Mouse (Mus musculus) left cerebral cortex, postnatal 10 days (tissue): ENCODE results near the gene Pim2. TPM values are rescaled to one million over a fixed set of nuclear protein-coding genes. Genes with fewer than 3 reads are reported as not detected.
"Not testable (repeated sequence)": the region's sequence is repeated elsewhere in the genome, so short reads cannot be mapped to it uniquely, and the experiment has no call there.

Experiments used
- DNase-seq, 2 experiments: peaks; one replicate each; pipeline ENCODE4 v3.0.0; 2021 to 2022; ENCODE audit warnings: low spot score in 2 of 2, mixed read lengths in 1 of 2; ENCODE audit errors: extremely low spot score in 1 of 2
- intact Hi-C: fragments of 180-260 bp; cut with DNase I; formaldehyde crosslinking; loops from one replicate; pipeline ENCODE4 v1.15.1; 2025
- total RNA-seq, 2 experiments: library from RNA; stranded (reverse); gene quantifications; 2 replicates each; pipeline ENCODE4 v1.2.3; 2021

The Pim2 gene
- total RNA-seq, 2 experiments from 2014 or later, result 43.7 to 44.9 TPM

DNA sequence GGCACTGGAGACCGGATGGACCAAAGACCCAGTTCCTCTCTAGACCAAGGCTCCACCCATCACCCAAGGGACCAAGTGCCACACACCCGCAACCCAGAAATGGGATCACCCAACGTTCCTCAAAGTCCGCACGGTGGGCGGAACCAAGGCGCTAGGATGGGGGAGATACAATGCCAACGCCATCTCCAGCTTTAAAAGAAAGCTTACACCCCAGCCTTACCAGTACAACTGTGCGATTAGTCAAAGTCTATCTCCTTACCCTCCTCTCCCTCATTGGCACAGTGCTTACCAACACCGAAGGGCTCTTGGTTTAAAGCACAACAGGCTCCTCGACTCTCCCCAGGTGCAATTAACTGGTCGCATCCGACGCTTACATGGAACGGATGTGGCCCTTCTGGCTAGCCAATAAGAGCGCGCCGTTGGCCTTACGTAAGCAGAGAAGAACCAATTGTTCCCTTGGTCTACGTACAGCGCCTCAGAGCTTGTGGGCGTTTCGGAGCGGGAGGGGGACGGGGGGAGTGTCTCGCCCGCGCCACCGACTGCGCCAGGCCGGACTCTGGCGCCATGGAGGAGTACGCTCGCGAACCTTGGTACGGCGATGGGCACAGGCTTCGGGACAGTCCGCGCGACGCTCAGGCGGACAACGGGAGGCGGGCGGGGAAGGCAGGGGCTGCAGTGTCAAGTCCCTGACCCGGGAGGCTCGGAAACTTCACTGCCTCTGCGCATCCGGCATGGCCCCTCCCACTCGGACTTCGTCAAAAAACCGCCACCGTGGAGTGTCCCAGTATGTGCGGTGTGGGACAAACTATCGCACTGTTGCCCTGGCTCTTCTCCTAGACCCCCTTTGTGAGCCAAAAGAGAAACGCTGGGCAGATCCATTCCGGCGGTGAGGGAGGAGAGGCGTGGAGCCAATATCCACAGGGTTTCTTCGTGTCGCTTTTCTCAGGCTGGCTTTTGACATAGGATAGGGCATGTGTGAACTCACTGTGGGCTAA, 21.1 kb downstream of the Pim2 start, which contains the start of the genes Pqbp1 and Timm17b:
Pqbp1 (minus strand) TSS at position 390 of the 995 bp plus-strand sequence.
Timm17b (plus strand) TSS at position 478 of the 995 bp plus-strand sequence.
- DNase-seq, result peak; percentile 87 to 93
- intact Hi-C loops, result no loop called here

DNA sequence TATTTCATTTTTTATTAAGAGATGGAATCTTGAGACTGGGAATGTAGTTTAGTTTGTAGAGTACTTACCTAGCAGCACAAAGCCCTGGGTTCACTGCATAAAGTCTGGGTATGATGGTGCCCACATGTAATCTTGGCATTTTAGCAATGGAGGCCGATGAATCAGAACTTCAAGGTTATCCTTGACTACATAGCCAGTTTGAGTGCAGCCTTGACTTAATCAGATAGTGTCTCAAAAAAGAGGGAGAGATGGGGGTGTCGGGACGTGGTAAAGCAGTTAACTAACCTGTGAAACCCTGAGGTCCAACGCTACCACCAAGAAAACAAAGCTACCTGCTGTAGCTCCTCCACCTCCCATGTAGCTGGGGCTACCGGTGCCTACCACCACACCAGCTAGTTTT, 26.4 kb downstream of the Pim2 start:
- DNase-seq, result no peak
- intact Hi-C loops, result no loop called here

DNA sequence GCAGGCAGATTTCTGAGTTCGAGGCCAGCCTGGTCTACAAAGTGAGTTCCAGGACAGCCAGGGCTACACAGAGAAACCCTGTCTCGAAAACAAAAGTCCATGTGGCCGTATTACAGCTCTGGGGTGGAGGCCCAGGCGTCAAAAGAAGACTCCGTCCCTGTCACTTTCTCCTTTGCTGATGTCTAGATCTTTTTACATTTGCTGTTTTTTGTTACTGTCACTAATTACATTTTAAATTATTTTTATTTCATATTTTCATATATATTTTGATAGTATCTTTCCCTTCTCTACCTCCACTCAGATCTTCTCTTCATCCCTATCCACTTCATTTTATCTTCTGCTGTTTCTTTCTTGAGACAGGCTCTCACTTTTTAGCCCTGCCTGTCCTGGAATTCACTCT, 29.7 kb downstream of the Pim2 start, which contains the start of gene Gm10491:
Gm10491 (minus strand) TSS at position 101 of the 400 bp plus-strand sequence.
- DNase-seq, result no peak
- intact Hi-C loops, result no loop called here

DNA sequence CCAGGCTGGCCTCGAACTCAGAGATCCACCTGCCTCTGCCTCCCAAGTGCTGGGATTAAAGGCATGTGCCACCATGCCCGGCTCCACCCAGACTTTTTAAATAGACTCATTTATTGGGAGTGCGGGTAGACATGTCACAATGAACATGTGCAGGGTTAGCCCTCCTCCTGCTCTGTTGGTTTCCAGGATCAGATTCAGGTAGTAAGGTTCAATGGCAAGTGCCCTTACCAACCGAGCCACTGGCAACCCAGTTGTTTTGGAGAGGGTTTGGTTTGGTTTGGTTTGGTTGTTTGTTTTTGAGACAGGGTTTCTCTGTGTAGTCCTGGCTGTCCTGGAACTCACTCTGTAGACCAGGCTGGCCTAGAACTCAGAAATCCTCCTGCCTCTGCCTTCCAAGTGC, 31.2 kb downstream of the Pim2 start, which contains the start of gene Gm10490:
Gm10490 (plus strand) TSS at position 301 of the 400 bp plus-strand sequence.
- DNase-seq, intact Hi-C loops: not testable (repeated sequence)

DNA sequence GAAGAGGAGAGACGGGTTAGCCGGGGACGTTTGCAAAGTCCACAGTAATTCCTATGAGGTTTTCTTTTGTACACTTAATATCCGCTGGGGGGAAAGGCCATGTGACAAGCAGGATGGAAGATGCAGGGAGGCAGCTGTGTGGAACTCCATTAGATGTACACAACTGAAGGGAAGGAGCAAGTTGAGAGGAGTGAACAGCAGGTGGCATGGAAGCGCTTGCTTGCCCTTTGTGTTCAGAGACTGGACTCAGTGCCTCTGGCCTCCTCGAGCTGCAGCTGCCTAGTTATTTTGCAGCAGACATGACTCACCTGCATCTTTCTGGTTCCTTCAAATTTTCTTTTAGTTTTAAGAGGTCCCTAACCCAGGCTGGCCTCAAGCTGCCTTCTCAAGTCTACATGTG, 32.4 kb downstream of the Pim2 start:
- intact Hi-C loops, result no loop called here
- no peak for DNase-seq

DNA sequence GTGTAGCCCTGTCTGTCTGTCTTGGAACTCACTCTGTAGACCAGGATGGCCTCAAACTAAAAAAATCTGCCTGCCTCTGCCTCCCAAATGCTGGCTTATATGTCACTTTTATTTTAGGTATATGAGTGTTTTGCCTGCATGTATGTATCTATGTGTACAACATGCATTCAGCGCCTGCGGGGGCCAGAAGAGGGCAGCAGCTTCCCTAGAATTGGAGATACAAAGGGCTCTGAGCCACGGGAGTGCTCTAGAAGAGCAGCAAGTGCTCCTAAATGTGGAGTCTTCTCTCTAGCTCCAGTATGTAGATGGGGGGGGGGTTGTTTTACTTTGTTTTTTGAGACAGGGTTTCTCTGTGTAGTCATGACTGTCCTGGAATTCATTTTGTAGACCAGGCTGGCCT, 37.6 kb downstream of the Pim2 start:
- intact Hi-C loops, result loop anchor here (5.0 kb wide), 1 partner anchor 102 kb away; the partner anchor contains the start of gene Glod5
- DNase-seq, result not testable (repeated sequence)

DNA sequence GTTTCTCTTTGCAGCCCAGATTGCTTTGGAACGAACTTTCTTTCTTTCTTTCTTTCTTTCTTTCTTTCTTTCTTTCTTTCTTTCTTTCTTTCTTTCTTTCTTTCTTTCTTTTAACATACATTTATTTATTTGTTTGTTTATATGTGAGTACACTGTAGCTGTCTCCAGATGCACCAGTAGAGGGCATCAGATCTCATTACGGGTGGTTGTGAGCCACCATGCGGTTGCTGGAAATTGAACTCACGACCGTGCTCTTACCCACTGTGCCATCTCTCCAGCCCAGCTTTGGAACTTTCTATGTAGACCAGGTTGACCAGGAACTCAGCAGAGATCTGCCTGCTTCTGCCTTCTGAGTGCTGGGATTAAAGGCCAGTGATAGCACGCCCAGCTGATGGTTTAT, 39.9 kb downstream of the Pim2 start:
- intact Hi-C loops, result loop anchor here (5.0 kb wide), 1 partner anchor 99 kb away; the partner anchor contains the start of gene Glod5
- not testable (repeated sequence) for DNase-seq

DNA sequence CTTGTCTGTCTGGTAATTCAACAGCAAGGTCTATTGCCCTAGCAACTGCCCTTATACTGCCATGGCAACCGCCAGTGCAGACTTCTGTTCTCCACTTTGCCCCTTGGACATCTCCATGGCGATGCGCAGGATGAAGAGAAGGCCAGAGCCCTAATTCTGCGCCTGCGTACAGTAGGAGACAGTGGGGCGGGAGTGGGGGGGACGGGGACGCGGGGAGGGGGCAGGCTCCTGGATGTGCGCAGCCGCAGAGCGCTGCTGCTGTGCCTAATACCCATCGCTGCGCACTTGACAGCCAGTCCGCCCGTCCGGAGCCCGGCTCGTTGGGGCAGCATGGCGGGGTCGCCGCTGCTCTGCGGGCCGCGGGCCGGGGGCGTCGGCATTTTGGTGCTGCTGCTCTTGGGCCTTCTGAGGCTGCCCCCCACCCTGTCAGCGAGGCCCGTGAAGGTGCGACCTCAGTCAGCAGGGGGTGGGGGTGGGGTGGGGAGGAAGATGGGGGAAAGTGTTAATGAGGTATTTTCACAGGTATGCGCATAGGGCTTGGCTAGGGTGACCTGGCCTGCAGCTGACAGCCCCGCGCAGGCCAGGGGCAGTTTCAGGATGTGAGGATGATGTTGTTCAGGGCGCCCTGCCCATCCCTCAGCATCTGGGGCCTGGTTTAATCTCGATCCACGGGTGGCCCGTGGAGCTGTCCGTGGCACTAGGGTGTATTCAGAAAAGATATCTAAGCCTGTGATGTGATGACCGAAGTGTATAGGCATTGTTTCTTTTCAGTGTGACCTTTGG, 41.7 kb downstream of the Pim2 start, which contains the start of gene Pcsk1n:
Pcsk1n (plus strand) TSS at position 222 of the 783 bp plus-strand sequence.
- intact Hi-C loops, result loop anchor here (5.0 kb wide), 1 partner anchor 98 kb away; the partner anchor contains the start of gene Glod5
- peak; percentile 31 to 66 for DNase-seq

DNA sequence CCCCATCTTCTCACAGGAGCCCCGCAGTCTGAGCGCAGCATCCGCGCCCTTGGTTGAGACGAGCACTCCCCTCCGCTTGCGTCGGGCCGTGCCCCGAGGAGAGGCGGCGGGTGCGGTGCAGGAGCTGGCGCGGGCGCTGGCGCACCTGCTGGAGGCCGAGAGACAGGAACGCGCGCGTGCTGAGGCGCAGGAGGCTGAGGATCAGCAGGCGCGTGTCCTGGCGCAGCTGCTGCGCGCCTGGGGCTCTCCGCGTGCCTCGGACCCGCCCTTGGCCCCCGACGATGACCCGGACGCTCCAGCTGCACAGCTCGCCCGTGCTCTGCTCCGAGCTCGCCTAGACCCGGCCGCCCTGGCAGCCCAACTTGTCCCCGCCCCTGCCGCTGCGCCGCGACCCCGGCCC, 44.0 kb downstream of the Pim2 start:
- intact Hi-C loops, result no loop called here
- DNase-seq, result no peak

DNA sequence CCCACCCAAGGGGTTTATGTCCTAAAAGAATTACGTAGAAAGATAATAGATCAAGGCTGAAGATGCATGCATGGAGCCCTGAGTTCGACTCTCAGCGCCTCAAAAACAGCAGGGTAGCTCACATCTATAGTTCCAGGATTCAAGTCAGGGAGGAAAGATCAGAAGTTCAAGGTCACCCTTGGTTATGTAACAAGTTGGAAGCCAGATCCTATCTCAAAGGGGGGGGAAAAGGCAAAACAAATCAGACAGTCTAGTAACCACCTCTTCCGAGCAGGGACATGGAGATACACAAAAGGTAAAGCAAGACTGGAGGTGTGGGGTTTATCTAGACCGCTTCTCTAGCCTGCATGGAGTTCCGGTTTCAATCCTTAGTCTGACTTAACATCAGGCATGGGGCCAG, 48.2 kb downstream of the Pim2 start:
- no peak for DNase-seq
- intact Hi-C loops, result no loop called here

DNA sequence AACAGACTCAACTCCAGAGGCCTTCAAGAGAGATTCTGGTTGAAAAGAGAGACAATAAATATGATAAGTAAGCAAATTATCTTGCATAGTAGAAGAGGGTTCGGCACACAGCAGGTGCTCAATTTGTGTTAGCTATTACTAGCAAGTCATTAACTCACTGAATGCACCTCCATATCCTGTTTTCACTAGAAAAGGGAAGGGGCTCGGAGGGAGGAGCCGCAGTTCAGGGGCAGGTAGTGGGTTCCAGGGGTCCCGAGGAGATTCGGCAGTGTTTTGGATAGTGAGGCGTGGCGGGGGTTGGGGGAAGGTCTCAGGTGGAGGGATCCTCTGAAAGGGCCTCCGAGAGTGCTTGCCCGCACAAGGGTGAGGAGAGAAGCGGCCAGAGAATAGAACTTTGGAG, 49.1 kb downstream of the Pim2 start:
- no peak for DNase-seq
- intact Hi-C loops, result no loop called here

DNA sequence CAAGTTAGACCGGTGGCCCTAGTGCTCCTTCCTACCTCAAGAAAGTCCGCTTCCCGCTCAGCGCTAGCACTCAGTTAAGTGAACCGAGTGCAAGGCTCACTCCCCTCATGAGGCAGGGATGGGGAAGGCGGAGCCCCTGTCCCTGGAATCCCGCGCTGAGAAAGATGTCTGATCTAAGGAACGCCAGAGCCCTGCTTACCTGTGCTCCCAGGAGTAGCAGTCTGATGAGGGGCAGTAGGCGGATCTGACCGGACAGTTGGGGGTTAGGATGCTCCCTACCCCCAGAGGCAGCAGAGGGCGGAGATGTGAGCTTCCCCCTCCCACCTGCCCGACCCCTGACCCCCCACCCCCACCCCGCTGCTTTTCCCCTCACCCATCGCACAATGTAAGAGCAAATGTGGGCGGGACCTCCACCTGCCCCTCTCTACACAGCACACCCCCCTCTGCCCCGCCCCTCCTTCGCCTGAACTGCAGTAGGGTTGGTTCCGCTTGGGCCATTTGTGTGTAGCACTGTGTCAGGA, 50.3 kb downstream of the Pim2 start, which contains the start of gene Eras:
Eras (minus strand) TSS at position 338 of the 521 bp plus-strand sequence.
- no peak for DNase-seq
- intact Hi-C loops, result no loop called here

Other genes starting within 250 kb of the Pim2 start
- 1,000 to 10,000 TPM; 1,744 to 1,801 TPM for gene Syp, start 239.8 kb upstream of the Pim2 start, total RNA-seq
- gene Prickle3, start 221.0 kb upstream of the Pim2 start, total RNA-seq, result 1 to 10 TPM; 1.2 to 1.3 TPM
- 10 to 100 TPM; 15.6 to 18.1 TPM for gene Plp2, start 206.9 kb upstream of the Pim2 start, total RNA-seq
- under 1 TPM; 0.12 to 0.34 TPM for gene Magix, start 197.0 kb upstream of the Pim2 start, total RNA-seq
- gene Gpkow, start 181.1 kb upstream of the Pim2 start, total RNA-seq, result 10 to 100 TPM; 37.1 to 39.3 TPM
- gene Wdr45, start 163.9 kb upstream of the Pim2 start, total RNA-seq, result 10 to 100 TPM; 38.5 to 43.3 TPM
- gene Gm45208, start 156.0 kb upstream of the Pim2 start, total RNA-seq, result under 1 TPM in 1 of 2 experiments, not detected in 1; 0.69 TPM
- 100 to 1,000 TPM in 1 of 2 experiments, 10 to 100 TPM in 1; 97.3 to 105 TPM for gene Praf2, start 149.8 kb upstream of the Pim2 start, total RNA-seq
- 10 to 100 TPM; 28.9 to 29.7 TPM for gene Ccdc120, start 127.4 kb upstream of the Pim2 start, total RNA-seq
- gene Tfe3, start 115.7 kb upstream of the Pim2 start, total RNA-seq, result 10 to 100 TPM; 30.0 to 35.6 TPM
- gene Gripap1, start 88.5 kb upstream of the Pim2 start, total RNA-seq, result 10 to 100 TPM; 79.5 to 84.6 TPM
- 10 to 100 TPM; 10.9 to 11.3 TPM for gene Kcnd1, start 56.0 kb upstream of the Pim2 start, total RNA-seq
- 10 to 100 TPM; 64.5 to 65.6 TPM for gene Otud5, start 36.9 kb upstream of the Pim2 start, total RNA-seq
- gene Slc35a2, start 5.8 kb downstream of the Pim2 start, total RNA-seq, result 10 to 100 TPM; 43.4 to 47.5 TPM
- gene Pqbp1, start 21.0 kb downstream of the Pim2 start, total RNA-seq, result 10 to 100 TPM; 77.7 to 81.3 TPM
- 10 to 100 TPM; 25.5 to 34.1 TPM for gene Timm17b, start 21.1 kb downstream of the Pim2 start, total RNA-seq
- gene Gm10491, start 29.6 kb downstream of the Pim2 start, total RNA-seq, result not detected
- gene Gm10490, start 31.3 kb downstream of the Pim2 start, total RNA-seq, result not detected
- 100 to 1,000 TPM; 287 to 317 TPM for gene Pcsk1n, start 41.6 kb downstream of the Pim2 start, total RNA-seq
- gene Eras, start 50.3 kb downstream of the Pim2 start, total RNA-seq, result not detected
- gene Hdac6, start 69.6 kb downstream of the Pim2 start, total RNA-seq, result 10 to 100 TPM; 59.7 to 65.0 TPM
- gene Gata1, start 99.8 kb downstream of the Pim2 start, total RNA-seq, result not detected
- under 1 TPM; 0.57 to 0.73 TPM for gene Glod5, start 140.2 kb downstream of the Pim2 start, total RNA-seq
- gene Suv39h1, start 196.5 kb downstream of the Pim2 start, total RNA-seq, result 10 to 100 TPM; 34.3 to 36.7 TPM
- gene Was, start 212.2 kb downstream of the Pim2 start, total RNA-seq, result 1 to 10 TPM; 1.4 to 1.5 TPM